Mouse (Mus musculus) adrenal gland, adult 10 weeks (tissue): Measurements from ENCODE around the gene Olfr862. TPM values are rescaled to one million over a fixed set of nuclear protein-coding genes. Genes with fewer than 3 reads are reported as not detected.

ENCODE experiments used
- polyA plus RNA-seq: library from polyadenylated mRNA; stranded (reverse); fragments of 350-450 nt; fragmentation: Illumina TruSeq; extraction: RNeasy Lipid Tissue Mini Kit (QIAGEN cat#74804); gene quantifications from one replicate; pipeline ENCODE4 v1.2.3, GENCODE M21; 2014; ENCODE audit warnings: low read depth, low replicate concordance

Gene Olfr862
- not detected for polyA plus RNA-seq

GRCm38 (mm10) chr9:19887904-19888303, at the start of gene Olfr862:
TSS of gene Olfr862 (minus strand) at chr9:19888004.

GRCm38 (mm10) chr9:19916565-19916964, 28.8 kb upstream of the Olfr862 start, which contains the start of gene Olfr77:
TSS of gene Olfr77 (plus strand) at chr9:19916865.

GRCm38 (mm10) chr9:19849647-19850046, 38.2 kb downstream of the Olfr862 start, which contains the start of gene Olfr860:
TSS of gene Olfr860 (minus strand) at chr9:19849747.

Other genes with a start within 250 kb of the Olfr862 start
- gene Olfr857, start 178.6 kb downstream of the Olfr862 start, polyA plus RNA-seq: not detected
- not detected for gene Olfr58, start 107.7 kb downstream of the Olfr862 start, polyA plus RNA-seq
- not detected for gene Olfr859, start 83.1 kb downstream of the Olfr862 start, polyA plus RNA-seq
- not detected for gene Olfr860, start 38.3 kb downstream of the Olfr862 start, polyA plus RNA-seq
- gene Olfr77, start 28.9 kb upstream of the Olfr862 start, polyA plus RNA-seq: not detected
- gene Olfr866, start 140.0 kb upstream of the Olfr862 start, polyA plus RNA-seq: not detected
- gene Olfr867, start 169.6 kb upstream of the Olfr862 start, polyA plus RNA-seq: not detected
- gene Olfr868, start 210.6 kb upstream of the Olfr862 start, polyA plus RNA-seq: not detected
- gene Olfr869, start 241.0 kb upstream of the Olfr862 start, polyA plus RNA-seq: not detected